Mouse (Mus musculus) activated CD4-positive, CD25-positive, alpha-beta regulatory T cell, adult 9 weeks (primary cell): ENCODE data around the gene Ing5. TPM values are rescaled to one million over a fixed set of nuclear protein-coding genes. Genes with fewer than 3 reads are reported as not detected.

Experiments used
- polyA plus RNA-seq: library from polyadenylated mRNA; unstranded; fragments of 100-300 nt; shearing (Covaris generic); gene quantifications from one replicate; pipeline ENCODE4 v1.2.1, GENCODE M21; 2017

The Ing5 gene
- 29.4 TPM for polyA plus RNA-seq

GRCm38 (mm10) chr1:93803556-93804507 is at the start of gene Ing5:
Gene Ing5, plus strand, starts transcription at chr1:93803965.

GRCm38 (mm10) chr1:93754573-93755290 is 49.0 kb upstream of the Ing5 start, which contains the start of gene Thap4:
Gene Thap4, minus strand, starts transcription at chr1:93754864.

GRCm38 (mm10) chr1:93801741-93802238 is 2.0 kb upstream of the Ing5 start, which contains the start of gene Dtymk:
Gene Dtymk, minus strand, starts transcription at chr1:93801934.

GRCm38 (mm10) chr1:93824609-93825008 is 20.8 kb downstream of the Ing5 start, which contains the start of gene D2hgdh:
Gene D2hgdh, plus strand, starts transcription at chr1:93824909.

GRCm38 (mm10) chr1:93861048-93861447 is 57.3 kb downstream of the Ing5 start, which contains the start of gene Gal3st2:
Gene Gal3st2, plus strand, starts transcription at chr1:93861306.

Other genes with a start within 250 kb of the Ing5 start
- gene Stk25, start 145.3 kb upstream of the Ing5 start, polyA plus RNA-seq: 137 TPM
- not detected for gene Bok, start 118.3 kb upstream of the Ing5 start, polyA plus RNA-seq
- gene Atg4b, start 52.5 kb upstream of the Ing5 start, polyA plus RNA-seq: 122 TPM
- gene Thap4, start 49.1 kb upstream of the Ing5 start, polyA plus RNA-seq: 21.0 TPM
- 141 TPM for gene Dtymk, start 2.0 kb upstream of the Ing5 start, polyA plus RNA-seq
- gene D2hgdh, start 20.9 kb downstream of the Ing5 start, polyA plus RNA-seq: 36.2 TPM
- gene Gal3st2, start 57.3 kb downstream of the Ing5 start, polyA plus RNA-seq: not detected
- not detected for gene Gal3st2b, start 114.3 kb downstream of the Ing5 start, polyA plus RNA-seq
- gene Gal3st2c, start 186.5 kb downstream of the Ing5 start, polyA plus RNA-seq: 0.04 TPM
- gene Neu4, start 216.5 kb downstream of the Ing5 start, polyA plus RNA-seq: not detected
- 207 TPM for gene Pdcd1, start 248.6 kb downstream of the Ing5 start, polyA plus RNA-seq